Comparison of ENCODE assay signal across 8 mouse cellular contexts in the genomic region with DNA sequence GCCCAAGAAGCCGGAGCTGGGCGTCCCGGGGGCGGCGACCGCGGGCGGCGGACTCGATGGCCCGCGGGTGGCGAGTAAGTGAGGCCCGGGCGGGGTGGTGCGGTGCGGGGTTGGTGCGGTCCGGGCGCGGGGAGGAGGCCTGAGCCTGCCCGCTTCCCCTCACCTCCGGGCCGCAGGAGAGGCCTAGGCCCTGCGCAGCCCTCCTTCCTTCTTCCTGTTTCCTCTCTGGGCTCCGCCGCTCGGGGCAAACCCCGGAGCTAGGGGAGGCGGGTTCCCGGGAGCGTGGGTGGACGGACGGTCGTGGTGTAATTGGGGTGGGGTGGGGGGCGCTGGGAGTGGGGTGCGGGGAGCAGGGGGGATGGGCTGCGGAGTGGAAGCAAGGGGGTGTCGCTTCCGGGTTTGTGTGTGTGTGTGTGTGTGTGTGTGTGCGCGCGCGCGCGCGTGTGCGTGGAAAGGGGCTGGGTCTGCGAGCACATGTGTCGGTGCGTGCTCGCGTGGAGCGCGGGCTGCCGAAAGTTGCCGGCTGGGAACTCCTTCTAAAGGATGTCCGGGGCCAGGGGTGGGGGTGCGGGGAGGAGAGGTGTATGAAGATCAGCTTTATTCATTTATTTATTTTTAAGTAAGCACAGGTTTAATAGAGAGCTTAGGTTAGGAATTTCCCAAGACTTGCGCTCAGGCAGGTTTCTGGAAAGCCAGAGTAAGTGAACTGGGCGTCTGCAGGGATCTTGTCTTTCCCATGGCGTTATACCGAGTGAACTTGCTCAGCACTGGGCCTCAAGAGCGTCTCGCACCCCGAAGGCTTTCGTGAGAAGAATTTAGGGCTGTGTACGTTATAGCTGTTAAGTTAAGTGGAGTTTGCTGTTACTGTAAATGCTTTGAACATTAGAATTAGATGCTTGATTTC. TPM values are rescaled to one million over a fixed set of nuclear protein-coding genes. Genes with fewer than 3 reads are reported as not detected.
DNase-seq lines count a peak whose midpoint lies in the region; ATAC-seq and TF ChIP-seq lines count a peak whose summit lies in the region.

No protein-coding gene starts in this region.

- H3K36me3 ChIP-seq in hindbrain, embryonic 15.5 days: 0 out of 2 replicates have a peak, but pooled peaks cover 3% of the 10 kb centered on the region

- DNase-seq in R1 (ENCODE audit: low read depth, low spot score): peak; percentile 60
- peak; percentile 81 to 87 for DNase-seq in cerebellum, postnatal 25 days
- DNase-seq in gastrocnemius, adult 18-20 months (ENCODE audit: low spot score): peak; percentile 47
- DNase-seq in left cerebral cortex, adult 2 months (ENCODE audit: extremely low spot score in 1 of 2, low spot score in 2 of 2): peak; percentile 67 to 78
- DNase-seq in lung, postnatal 4 days: peak; percentile 81 to 83
- DNase-seq in right cerebral cortex, adult 2 months (ENCODE audit: low spot score in 2 of 2): peak; percentile 72 to 73
- DNase-seq in urinary bladder, postnatal 10 days (ENCODE audit: low spot score): peak; percentile 26

- peak overlapping the region; percentile 95 for H3K27ac ChIP-seq in hindbrain, embryonic 15.5 days (replicated peaks)
- peak overlapping the region; percentile 99 for H3K27ac ChIP-seq in left cerebral cortex, adult 2 months

- no peaks in the 10 kb centered on the region for H3K9me3 ChIP-seq in hindbrain, embryonic 15.5 days

- peak overlapping the region; percentile 88 for H3K4me2 ChIP-seq in hindbrain, embryonic 15.5 days

- H3K4me3 ChIP-seq in hindbrain, embryonic 15.5 days: peak overlapping the region; percentile 96
- peak overlapping the region; percentile 77 for H3K4me3 ChIP-seq in left cerebral cortex, adult 2 months

- intact Hi-C loops in left cerebral cortex, adult 2 months (cut with DNase I): loop anchor here (5.0 kb wide), 2 partner anchors 106 to 431 kb away; partner anchors contain the start of gene Pomp

- peaks cover 47% of the 10 kb centered on the region for H3K4me1 ChIP-seq in hindbrain, embryonic 15.5 days (replicated peaks)

- peak overlapping the region; percentile 96 for H3K9ac ChIP-seq in hindbrain, embryonic 15.5 days

- under 1% methylated on average over 42 of the region's 68 CpGs for WGBS in hindbrain, embryonic 15.5 days

- TF ChIP-seq CTCF in left cerebral cortex, adult 2 months (IDR thresholded peaks at IDR 0.05): no peak

- H3K27me3 ChIP-seq in hindbrain, embryonic 15.5 days: no peaks in the 10 kb centered on the region

- peak; percentile 71 for ATAC-seq in hindbrain, embryonic 15.5 days (ENCODE audit: low FRiP score, low read depth)

RNA-seq across cellular contexts. Expression of gene Pan3, which starts 1.2 kb away (rescaled TPM):
- 10 to 100 TPM; 19.4 to 20.0 TPM for total RNA-seq in gastrocnemius, adult 18-20 months (2021)
- 58.5 and 64.1 TPM in 2 replicates for polyA plus RNA-seq in hindbrain, embryonic 15.5 days (2015; fragmentation: Nextera tagmentation; extraction: Ambion mirVana)
- 10 to 100 TPM; 92.7 to 99.7 TPM for total RNA-seq in left cerebral cortex, adult 2 months (2021)

RNA-seq across cellular contexts. Expression of gene Flt3, which starts 30.9 kb away (rescaled TPM):
- under 1 TPM; 0.07 TPM for total RNA-seq in gastrocnemius, adult 18-20 months (2021)
- polyA plus RNA-seq in hindbrain, embryonic 15.5 days (2015; fragmentation: Nextera tagmentation; extraction: Ambion mirVana): 1.3 and 1.7 TPM in 2 replicates
- 1 to 10 TPM; 7.2 to 8.0 TPM for total RNA-seq in left cerebral cortex, adult 2 months (2021)

Comparison
In these comparisons a context has a peak if more than half of its experiments do, and no peak if none do; other contexts are left out.
1. Peak in every context shown above with its lines: DNase-seq, ATAC-seq, H3K4me3 ChIP-seq and H3K27ac ChIP-seq.
2. DNase-seq: peak in every context shown above with its lines; median percentile 84 in cerebellum, postnatal 25 days; 82 in lung, postnatal 4 days; 72 in left cerebral cortex, adult 2 months; 72 in right cerebral cortex, adult 2 months; 60 in R1; 47 in gastrocnemius, adult 18-20 months; 26 in urinary bladder, postnatal 10 days.
3. RNA of gene Pan3, which starts 1.2 kb away (total RNA-seq): 92.7 to 99.7 TPM in left cerebral cortex, adult 2 months; 19.4 to 20.0 TPM in gastrocnemius, adult 18-20 months; every median in the first group is over 4 times any median in the second.
4. RNA of gene Flt3, which starts 30.9 kb away (total RNA-seq): 7.2 to 8.0 TPM in left cerebral cortex, adult 2 months; 0.07 TPM in gastrocnemius, adult 18-20 months; every median in the first group is over 4 times any median in the second.